Mouse (Mus musculus) testis, adult 2 months (tissue): ENCODE measurements around the gene Chd8.

Experiments
- CTCF ChIP-seq: fragments of 200-500 bp; IDR thresholded peaks from 2 replicates; pipeline ENCODE4 v1.5.1; 2012; ENCODE audit warnings: low read depth, mild to moderate bottlenecking, inconsistent platforms, low read length, moderate library complexity; ENCODE audit not compliant: control insufficient read depth, insufficient read depth, insufficient replicate concordance
- POLR2A ChIP-seq: fragments of 200-500 bp; IDR thresholded peaks from 2 replicates; pipeline ENCODE4 v1.6.1; 2012; ENCODE audit warnings: low read depth, mild to moderate bottlenecking, inconsistent platforms, low read length, moderate library complexity; ENCODE audit not compliant: control insufficient read depth

DNA sequence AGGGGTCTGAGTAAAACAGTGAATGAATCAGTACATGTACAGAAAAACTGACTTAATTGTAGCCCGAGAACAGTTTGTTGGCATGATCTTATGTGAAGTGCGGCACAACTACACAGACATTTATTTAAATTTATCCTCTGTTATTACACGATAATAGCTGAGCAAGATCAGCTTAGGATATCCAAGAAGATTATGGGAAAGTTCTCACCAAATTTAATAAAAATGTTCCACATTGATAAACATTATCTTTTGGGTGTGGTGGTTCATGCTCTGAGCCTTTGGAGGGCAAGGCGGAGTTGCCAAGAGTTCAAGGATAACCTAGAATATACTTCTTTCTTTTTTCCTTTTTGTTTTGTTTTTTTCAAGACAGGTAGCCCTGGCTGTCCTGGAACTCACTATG lies 58.2 kb downstream of the Chd8 start:
- TF ChIP-seq CTCF (no peak), POLR2A (no peak)
